Mouse (Mus musculus): ENCODE measurements around the gene Lcn2. TPM values are rescaled to one million over a fixed set of nuclear protein-coding genes. Genes with fewer than 3 reads are reported as not detected.
A peak's percentile ranks its signal among the peaks of the same experiment; 100 is the strongest.

The Lcn2 gene
- polyA plus RNA-seq (2015; fragmentation: Nextera tagmentation; extraction: Ambion mirVana), result 0.86 and 1.2 TPM in 2 replicates

GRCm38 (mm10) chr2:32387706-32388490 is at the start of gene Lcn2:
TSS of gene Lcn2 (minus strand) at chr2:32388252.
- Histone ChIP-seq H3K27me3 (ENCODE audit: control insufficient read depth, insufficient read depth, low read depth, low read length) (no peaks in the 10 kb centered on the region), H3K9ac (ENCODE audit: low read depth, low read length) (no peak within 1 kb of the TSS), H3K4me1 (ENCODE audit: control insufficient read depth, insufficient read depth, low read length) (no peaks in the 10 kb centered on the region), H3K4me3 (ENCODE audit: low read depth, low read length) (no peak within 1 kb of the TSS), H3K36me3 (ENCODE audit: control insufficient read depth, insufficient read depth, low read length) (no peaks in the 10 kb centered on the region), H3K4me2 (ENCODE audit: low read length) (no peak within 1 kb of the TSS), H3K9me3 (replicated peaks; ENCODE audit: control insufficient read depth, low read length, poor library complexity, severe bottlenecking) (no peaks in the 10 kb centered on the region), H3K27ac (ENCODE audit: low read length) (no peak within 1 kb of the TSS)
- 60% methylated on average over 5 of the region's 5 CpGs for WGBS
- ATAC-seq, result no peak

- 60% methylated on average over 2 of the region's 2 CpGs for WGBS
- Histone ChIP-seq H3K9ac (ENCODE audit: low read depth, low read length) (no peak overlapping the region), H3K4me3 (ENCODE audit: low read depth, low read length) (no peak overlapping the region), H3K27ac (ENCODE audit: low read length) (peak overlapping the region; percentile 55), H3K36me3 (ENCODE audit: control insufficient read depth, insufficient read depth, low read length) (no peaks in the 10 kb centered on the region), H3K9me3 (replicated peaks; ENCODE audit: control insufficient read depth, low read length, poor library complexity, severe bottlenecking) (no peaks in the 10 kb centered on the region), H3K4me1 (ENCODE audit: control insufficient read depth, insufficient read depth, low read length) (peaks cover 5% of the 10 kb centered on the region; the same call in 1 of the 2 replicates), H3K4me2 (ENCODE audit: low read length) (no peak overlapping the region), H3K27me3 (ENCODE audit: control insufficient read depth, insufficient read depth, low read depth, low read length) (no peaks in the 10 kb centered on the region)
- ATAC-seq, result no peak
Observed at GRCm38 (mm10) chr2:32437612-32438166, 49.6 kb upstream of the Lcn2 start.

- Histone ChIP-seq H3K27ac (ENCODE audit: low read length) (peak overlapping the region; percentile 55), H3K27me3 (ENCODE audit: control insufficient read depth, insufficient read depth, low read depth, low read length) (no peaks in the 10 kb centered on the region), H3K4me1 (ENCODE audit: control insufficient read depth, insufficient read depth, low read length) (peaks cover 7% of the 10 kb centered on the region), H3K36me3 (ENCODE audit: control insufficient read depth, insufficient read depth, low read length) (no peaks in the 10 kb centered on the region), H3K9ac (ENCODE audit: low read depth, low read length) (no peak overlapping the region), H3K9me3 (replicated peaks; ENCODE audit: control insufficient read depth, low read length, poor library complexity, severe bottlenecking) (no peaks in the 10 kb centered on the region), H3K4me2 (ENCODE audit: low read length) (no peak overlapping the region), H3K4me3 (ENCODE audit: low read depth, low read length) (no peak overlapping the region)
- peak; percentile 17; the same call in 1 of the 2 replicates for ATAC-seq
- WGBS, result 59% methylated on average over 3 of the region's 3 CpGs
Observed at GRCm38 (mm10) chr2:32436686-32437372, 48.8 kb upstream of the Lcn2 start.

- peaks cover 42% of the 10 kb centered on the region for H3K4me1 ChIP-seq (ENCODE audit: control insufficient read depth, insufficient read depth, low read length)
- no peaks in the 10 kb centered on the region for H3K36me3 ChIP-seq (ENCODE audit: control insufficient read depth, insufficient read depth, low read length)
- H3K27me3 ChIP-seq (ENCODE audit: control insufficient read depth, insufficient read depth, low read depth, low read length), result no peaks in the 10 kb centered on the region
- 4% methylated on average over 18 of the region's 18 CpGs for WGBS
- ATAC-seq, result peak; percentile 96
- H3K4me2 ChIP-seq (ENCODE audit: low read length), result peak overlapping the region; percentile 81
- H3K9me3 ChIP-seq (replicated peaks; ENCODE audit: control insufficient read depth, low read length, poor library complexity, severe bottlenecking), result no peaks in the 10 kb centered on the region
- H3K27ac ChIP-seq (ENCODE audit: low read length), result peak overlapping the region; percentile 89
- H3K4me3 ChIP-seq (ENCODE audit: low read depth, low read length), result peak overlapping the region; percentile 44
- peak overlapping the region; percentile 75 for H3K9ac ChIP-seq (ENCODE audit: low read depth, low read length)
Observed at GRCm38 (mm10) chr2:32430701-32431676, 42.9 kb upstream of the Lcn2 start.

- WGBS, result 72% methylated on average over 4 of the region's 4 CpGs
- Histone ChIP-seq H3K4me2 (ENCODE audit: low read length) (peak overlapping the region; percentile 81), H3K9me3 (replicated peaks; ENCODE audit: control insufficient read depth, low read length, poor library complexity, severe bottlenecking) (no peaks in the 10 kb centered on the region), H3K36me3 (ENCODE audit: control insufficient read depth, insufficient read depth, low read length) (no peaks in the 10 kb centered on the region), H3K27me3 (ENCODE audit: control insufficient read depth, insufficient read depth, low read depth, low read length) (no peaks in the 10 kb centered on the region), H3K4me3 (ENCODE audit: low read depth, low read length) (peak overlapping the region; percentile 44), H3K4me1 (ENCODE audit: control insufficient read depth, insufficient read depth, low read length) (peaks cover 48% of the 10 kb centered on the region), H3K9ac (ENCODE audit: low read depth, low read length) (peak overlapping the region; percentile 67), H3K27ac (ENCODE audit: low read length) (peak overlapping the region; percentile 78)
- ATAC-seq, result no peak
Observed at GRCm38 (mm10) chr2:32429215-32429891, 41.3 kb upstream of the Lcn2 start.

- Histone ChIP-seq H3K9ac (ENCODE audit: low read depth, low read length) (peak overlapping the region; percentile 67), H3K27ac (ENCODE audit: low read length) (peak overlapping the region; percentile 78), H3K4me2 (ENCODE audit: low read length) (peak overlapping the region; percentile 81), H3K27me3 (ENCODE audit: control insufficient read depth, insufficient read depth, low read depth, low read length) (no peaks in the 10 kb centered on the region), H3K9me3 (replicated peaks; ENCODE audit: control insufficient read depth, low read length, poor library complexity, severe bottlenecking) (no peaks in the 10 kb centered on the region), H3K4me3 (ENCODE audit: low read depth, low read length) (peak overlapping the region; percentile 44), H3K36me3 (ENCODE audit: control insufficient read depth, insufficient read depth, low read length) (no peaks in the 10 kb centered on the region), H3K4me1 (ENCODE audit: control insufficient read depth, insufficient read depth, low read length) (peaks cover 58% of the 10 kb centered on the region)
- peak; percentile 78 for ATAC-seq
- WGBS, result 29% methylated on average over 8 of the region's 8 CpGs
Observed at GRCm38 (mm10) chr2:32428262-32428722, 40.2 kb upstream of the Lcn2 start.

GRCm38 (mm10) chr2:32427720-32428119 is 39.7 kb upstream of the Lcn2 start:
- ATAC-seq, result no peak
- 80% methylated on average over 5 of the region's 5 CpGs for WGBS
- Histone ChIP-seq H3K4me1 (ENCODE audit: control insufficient read depth, insufficient read depth, low read length) (peaks cover 63% of the 10 kb centered on the region), H3K9me3 (replicated peaks; ENCODE audit: control insufficient read depth, low read length, poor library complexity, severe bottlenecking) (no peaks in the 10 kb centered on the region), H3K36me3 (ENCODE audit: control insufficient read depth, insufficient read depth, low read length) (no peaks in the 10 kb centered on the region), H3K4me3 (ENCODE audit: low read depth, low read length) (peak overlapping the region; percentile 44), H3K27ac (ENCODE audit: low read length) (peak overlapping the region; percentile 78), H3K4me2 (ENCODE audit: low read length) (peak overlapping the region; percentile 81), H3K9ac (ENCODE audit: low read depth, low read length) (peak overlapping the region; percentile 67; the same call in 1 of the 2 replicates), H3K27me3 (ENCODE audit: control insufficient read depth, insufficient read depth, low read depth, low read length) (no peaks in the 10 kb centered on the region)

- no peak overlapping the region for H3K9ac ChIP-seq (ENCODE audit: low read depth, low read length)
- H3K4me1 ChIP-seq (ENCODE audit: control insufficient read depth, insufficient read depth, low read length), result peaks cover 57% of the 10 kb centered on the region
- 96% methylated on average over 1 of the region's 1 CpGs for WGBS
- no peak for ATAC-seq
- no peak overlapping the region for H3K4me2 ChIP-seq (ENCODE audit: low read length)
- H3K27ac ChIP-seq (ENCODE audit: low read length), result no peak overlapping the region
- no peaks in the 10 kb centered on the region for H3K36me3 ChIP-seq (ENCODE audit: control insufficient read depth, insufficient read depth, low read length)
- H3K9me3 ChIP-seq (replicated peaks; ENCODE audit: control insufficient read depth, low read length, poor library complexity, severe bottlenecking), result no peaks in the 10 kb centered on the region
- no peak overlapping the region for H3K4me3 ChIP-seq (ENCODE audit: low read depth, low read length)
- H3K27me3 ChIP-seq (ENCODE audit: control insufficient read depth, insufficient read depth, low read depth, low read length), result no peaks in the 10 kb centered on the region
Observed at GRCm38 (mm10) chr2:32426141-32426540, 38.1 kb upstream of the Lcn2 start.
